Mouse (Mus musculus): ENCODE measurements at regions not wholly inside any gene's neighbourhood (a gene's known extent, or its start where the extent isn't known, plus 50 kb on each side); places are given as distances from the start of the nearest gene placed in this dataset.
A peak's percentile ranks its signal among the peaks of the same experiment; 100 is the strongest.

GRCm38 (mm10) chr6:100040459-100040984 is 246.8 kb downstream of the Rybp start:
- DNase-seq: no peak

- DNase-seq: no peak
Observed at GRCm38 (mm10) chr6:100032701-100033100, 254.6 kb downstream of the Rybp start.

GRCm38 (mm10) chr6:100030522-100030921 is 256.8 kb downstream of the Rybp start:
- DNase-seq: peak; percentile 11

DNA sequence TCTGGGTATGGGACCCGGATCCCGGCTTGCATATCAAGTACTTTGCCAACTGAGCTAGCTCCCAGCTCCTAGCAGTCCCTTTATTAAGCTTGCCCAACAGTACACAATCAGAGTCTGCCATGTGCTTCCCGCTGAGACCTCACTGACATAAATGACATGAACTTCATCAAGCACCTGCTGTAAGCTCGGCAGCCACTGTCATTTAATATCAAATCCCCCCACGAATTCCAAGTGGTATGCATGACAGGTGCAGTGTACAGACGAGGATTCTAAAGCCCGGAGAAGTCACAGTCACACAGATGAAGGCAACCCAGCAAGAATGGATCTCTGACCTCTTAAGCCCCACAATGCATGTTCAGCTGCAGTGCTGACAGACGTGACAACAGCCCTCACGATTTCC is 257.3 kb downstream of the Rybp start:
- DNase-seq: no peak

DNA sequence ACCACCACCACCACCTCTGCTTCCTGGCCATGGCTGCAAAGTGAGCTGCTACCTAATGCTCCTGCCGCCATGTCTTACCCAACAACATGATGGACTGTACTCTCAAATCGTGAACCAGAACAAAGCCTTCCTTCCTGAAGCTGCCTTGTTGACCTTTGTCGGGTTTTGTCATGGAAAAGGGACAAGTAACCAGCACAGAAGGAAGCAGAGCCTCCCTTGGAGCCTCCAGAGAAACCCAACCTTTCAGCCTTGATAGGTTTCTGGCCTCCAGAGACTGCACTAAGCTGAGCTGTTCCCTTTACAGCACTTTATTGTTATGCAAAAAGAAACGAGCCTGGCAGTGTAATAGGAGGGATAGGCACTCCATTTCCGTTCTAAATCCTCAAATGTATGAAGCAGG is 259.8 kb downstream of the Rybp start:
- no peak for DNase-seq

GRCm38 (mm10) chr6:100025531-100025951 is 261.7 kb downstream of the Rybp start:
- DNase-seq: peak; percentile 24

DNA sequence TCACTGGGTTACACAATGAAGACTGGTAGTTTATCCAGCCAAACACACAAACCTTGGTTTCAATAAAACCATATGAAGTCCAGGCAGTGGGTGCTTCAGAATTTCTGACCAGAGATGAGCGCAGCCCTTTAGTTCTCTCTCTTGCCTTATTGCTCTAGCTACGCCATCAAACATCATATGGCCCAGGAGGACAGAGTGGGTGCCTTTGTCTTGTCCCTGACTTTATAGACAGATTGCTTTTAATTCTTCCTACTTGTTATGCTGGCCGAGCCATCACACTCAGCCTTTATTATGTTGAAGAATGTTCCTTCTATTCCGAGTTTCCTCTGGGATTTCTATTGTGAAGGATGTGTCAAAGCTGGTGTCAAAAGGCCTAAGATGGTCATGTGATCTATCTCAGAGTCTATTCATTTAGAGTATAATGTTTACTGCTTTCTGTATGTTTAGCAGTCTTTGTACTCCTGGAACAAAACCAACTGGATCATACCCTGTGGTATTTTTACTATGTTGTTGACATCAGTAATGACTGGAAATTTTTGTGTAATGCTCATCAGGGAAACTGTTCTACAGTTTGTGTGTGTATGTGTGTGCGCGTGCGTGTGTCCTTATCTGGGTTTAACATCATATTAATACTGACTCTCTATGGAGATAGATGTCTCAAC is 263.7 kb downstream of the Rybp start:
- DNase-seq: no peak

DNA sequence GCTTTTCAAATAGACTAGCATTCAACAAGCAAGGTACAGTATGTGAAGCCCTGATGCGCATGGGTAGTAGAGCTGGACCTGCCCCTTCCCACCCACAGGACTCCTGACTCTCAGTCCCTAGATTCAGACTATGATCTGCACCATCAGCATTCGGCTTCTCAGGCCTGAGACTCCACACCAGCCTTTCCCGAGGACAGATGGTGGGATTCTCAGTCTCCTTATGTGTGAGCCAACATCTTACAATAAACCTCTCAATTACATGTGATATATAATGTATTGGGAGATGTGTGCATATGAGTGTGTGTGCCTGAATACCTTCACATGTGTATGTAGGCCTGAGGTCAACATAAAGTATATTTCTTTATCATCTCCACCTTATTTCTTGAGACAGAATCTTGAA is 268.3 kb downstream of the Rybp start:
- no peak for DNase-seq

GRCm38 (mm10) chr6:100013949-100014348 is 273.3 kb downstream of the Rybp start:
- no peak for DNase-seq

- peak; percentile 52 for DNase-seq
Observed at GRCm38 (mm10) chr6:100011520-100012062, 275.7 kb downstream of the Rybp start.

- DNase-seq: no peak
Observed at GRCm38 (mm10) chr6:100010954-100011481, 276.3 kb downstream of the Rybp start.

DNA sequence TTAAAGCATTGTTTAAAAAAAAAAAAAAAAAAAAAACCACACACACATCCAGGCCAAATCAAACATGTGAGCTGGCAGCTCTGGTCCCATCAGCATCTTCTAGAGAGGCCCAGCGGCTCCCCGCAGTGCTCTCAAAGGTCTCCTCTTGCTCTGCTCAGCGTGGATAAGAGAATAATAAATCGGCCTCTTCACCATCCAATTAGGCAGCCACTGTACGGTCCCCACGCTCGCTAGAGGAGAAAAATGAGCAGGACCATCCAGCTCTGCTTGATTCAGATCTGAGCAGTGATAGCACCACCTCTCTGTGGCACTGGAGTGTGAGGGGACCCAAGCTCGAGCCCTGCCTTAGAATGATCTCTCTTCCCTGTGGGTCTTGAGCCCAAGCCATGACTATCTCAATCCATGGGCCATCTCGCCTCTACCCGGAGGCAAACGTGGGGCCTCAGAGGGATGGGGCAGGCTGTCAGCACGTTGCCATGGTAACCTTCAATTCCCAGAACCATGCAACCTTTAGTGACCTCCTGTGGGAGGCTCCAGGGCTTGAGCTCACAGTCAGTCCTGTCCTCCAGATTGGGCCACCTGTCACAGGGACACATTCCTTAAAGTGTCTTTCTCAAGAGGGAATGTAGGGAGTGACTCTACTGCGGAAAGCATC is 273.6 kb upstream of the Prok2 start:
- DNase-seq: no peak

GRCm38 (mm10) chr6:99995970-99996956 is 270.1 kb upstream of the Prok2 start:
- no peak for DNase-seq

- no peak for DNase-seq
Observed at GRCm38 (mm10) chr6:99994026-99994425, 267.8 kb upstream of the Prok2 start.

- peak; percentile 80 for DNase-seq
Observed at GRCm38 (mm10) chr6:99991079-99991478, 264.9 kb upstream of the Prok2 start.

GRCm38 (mm10) chr6:99990604-99991003 is 264.4 kb upstream of the Prok2 start:
- no peak for DNase-seq

GRCm38 (mm10) chr6:99986449-99986848 is 260.3 kb upstream of the Prok2 start:
- no peak for DNase-seq

DNA sequence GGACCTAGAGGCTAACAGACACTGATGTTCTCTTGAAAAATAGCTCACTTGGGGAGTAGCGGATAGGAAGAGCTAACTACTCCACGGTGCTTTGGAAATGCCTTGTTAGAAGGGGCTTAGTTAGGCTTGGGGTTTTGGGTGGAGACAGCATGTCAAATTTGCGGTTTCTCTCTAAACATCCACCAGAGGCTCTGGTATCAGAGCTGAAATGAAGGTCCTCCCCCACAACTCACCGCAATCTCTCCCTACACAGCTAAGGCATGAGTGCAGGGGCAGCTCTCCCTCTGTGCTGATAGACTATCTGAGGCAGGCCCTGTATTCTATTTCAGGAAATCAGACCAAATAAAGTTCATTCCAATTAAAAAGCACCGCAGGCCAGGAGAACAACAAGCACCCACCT is 259.1 kb upstream of the Prok2 start:
- DNase-seq: no peak

DNA sequence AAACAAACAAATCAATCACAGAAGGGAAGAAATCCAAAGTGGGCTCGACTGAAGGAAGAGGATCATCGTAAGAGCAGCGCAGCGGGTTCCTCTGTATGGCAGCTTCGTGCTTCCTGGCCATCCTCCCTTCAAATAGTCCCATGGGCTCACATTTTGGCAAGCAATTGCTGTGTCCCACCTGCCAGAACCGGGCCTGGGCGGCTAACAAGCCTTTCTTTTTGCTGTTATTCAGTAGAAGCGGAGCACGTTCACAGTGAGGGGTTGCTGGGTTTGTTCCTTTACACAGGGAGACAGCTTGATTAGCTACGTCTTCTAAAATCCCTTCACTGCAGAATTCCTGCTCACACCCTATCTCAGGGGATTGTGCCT is 258.6 kb upstream of the Prok2 start:
- no peak for DNase-seq

- no peak for DNase-seq
Observed at GRCm38 (mm10) chr6:99984057-99984855, 258.1 kb upstream of the Prok2 start.

DNA sequence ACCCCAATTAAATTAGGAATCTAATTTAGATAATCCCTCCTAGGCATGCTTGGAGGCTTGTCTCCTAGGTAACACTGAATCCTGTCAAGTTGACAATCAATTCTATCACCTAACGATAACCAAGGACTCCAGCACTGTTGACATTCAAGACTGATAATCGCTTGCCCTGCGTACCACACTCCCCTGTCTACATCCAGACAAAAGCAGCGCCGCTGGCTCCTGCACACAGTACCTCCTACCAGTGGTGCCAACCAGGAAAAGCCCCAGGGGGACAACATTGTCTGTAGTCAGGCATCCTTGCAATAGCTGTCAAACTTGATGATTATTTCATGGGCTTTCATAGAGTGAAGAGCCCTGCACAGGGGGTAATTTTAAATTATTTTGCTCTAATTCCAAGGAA is 253.4 kb upstream of the Prok2 start:
- no peak for DNase-seq
